Mouse (Mus musculus): ENCODE measurements at regions not wholly inside any gene's neighbourhood (a gene's known extent, or its start where the extent isn't known, plus 50 kb on each side); places are given as distances from the start of the nearest gene placed in this dataset.

- TF ChIP-seq POLR2A (IDR thresholded peaks at IDR 0.05; ENCODE audit: extremely low read depth, insufficient read depth, low read length), result no peak
- TF ChIP-seq CTCF (IDR thresholded peaks at IDR 0.05; ENCODE audit: extremely low read depth, insufficient read depth, low read length), result no peak
- no peaks in the 10 kb centered on the region for H3K4me1 ChIP-seq (ENCODE audit: control insufficient read depth, insufficient read depth, low read length)
- H3K27ac ChIP-seq (ENCODE audit: insufficient read depth, low read length), result no peak overlapping the region
- H3K4me3 ChIP-seq (ENCODE audit: insufficient read depth, low read length), result no peak overlapping the region
Observed at GRCm38 (mm10) chr12:59530521-59530920, 311.0 kb upstream of the Fbxo33 start.

GRCm38 (mm10) chr12:59523368-59523767 lies 303.8 kb upstream of the Fbxo33 start:
- TF ChIP-seq POLR2A (IDR thresholded peaks at IDR 0.05; ENCODE audit: extremely low read depth, insufficient read depth, low read length) (no peak), CTCF (IDR thresholded peaks at IDR 0.05; ENCODE audit: extremely low read depth, insufficient read depth, low read length) (no peak)
- Histone ChIP-seq H3K4me1 (ENCODE audit: control insufficient read depth, insufficient read depth, low read length) (peaks cover 1% of the 10 kb centered on the region; the same call in 1 of the 2 replicates), H3K27ac (ENCODE audit: insufficient read depth, low read length) (no peak overlapping the region), H3K4me3 (ENCODE audit: insufficient read depth, low read length) (no peak overlapping the region)

- H3K4me1 ChIP-seq (ENCODE audit: control insufficient read depth, insufficient read depth, low read length), result peaks cover 1% of the 10 kb centered on the region; the same call in 1 of the 2 replicates
- no peak for TF ChIP-seq POLR2A (IDR thresholded peaks at IDR 0.05; ENCODE audit: extremely low read depth, insufficient read depth, low read length)
- no peak for TF ChIP-seq CTCF (IDR thresholded peaks at IDR 0.05; ENCODE audit: extremely low read depth, insufficient read depth, low read length)
- H3K4me3 ChIP-seq (ENCODE audit: insufficient read depth, low read length), result no peak overlapping the region
- peak overlapping the region; percentile 53; the same call in 1 of the 2 replicates for H3K27ac ChIP-seq (ENCODE audit: insufficient read depth, low read length)
Observed at GRCm38 (mm10) chr12:59521946-59522345, 302.4 kb upstream of the Fbxo33 start.

GRCm38 (mm10) chr12:59509857-59510256 lies 290.3 kb upstream of the Fbxo33 start:
- TF ChIP-seq CTCF (IDR thresholded peaks at IDR 0.05; ENCODE audit: extremely low read depth, insufficient read depth, low read length) (peak; percentile 29; the same call in 1 of the 2 replicates), POLR2A (IDR thresholded peaks at IDR 0.05; ENCODE audit: extremely low read depth, insufficient read depth, low read length) (no peak)
- Histone ChIP-seq H3K27ac (ENCODE audit: insufficient read depth, low read length) (no peak overlapping the region), H3K4me3 (ENCODE audit: insufficient read depth, low read length) (no peak overlapping the region), H3K4me1 (ENCODE audit: control insufficient read depth, insufficient read depth, low read length) (no peaks in the 10 kb centered on the region)

DNA sequence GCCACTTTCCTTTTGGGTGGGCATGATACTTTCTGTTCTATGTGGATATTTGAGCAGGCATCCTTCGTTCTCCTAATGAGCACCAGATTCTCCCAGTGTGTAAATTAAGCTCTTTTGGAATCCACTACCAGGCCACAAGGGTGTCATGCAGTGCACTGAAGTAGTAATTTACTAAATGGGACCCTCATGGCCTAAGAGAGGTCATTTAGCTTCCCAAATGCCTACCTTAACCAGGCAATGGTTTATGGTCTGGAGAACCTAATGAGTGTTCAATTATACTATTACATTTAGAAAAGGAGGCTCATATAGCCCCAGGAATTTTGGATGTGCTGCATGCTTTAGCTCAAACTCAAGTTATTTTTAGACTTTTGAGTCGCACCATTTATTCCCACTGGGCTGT lies 289.6 kb upstream of the Fbxo33 start:
- Histone ChIP-seq H3K4me3 (ENCODE audit: insufficient read depth, low read length) (no peak overlapping the region), H3K4me1 (ENCODE audit: control insufficient read depth, insufficient read depth, low read length) (no peaks in the 10 kb centered on the region), H3K27ac (ENCODE audit: insufficient read depth, low read length) (no peak overlapping the region)
- TF ChIP-seq POLR2A (IDR thresholded peaks at IDR 0.05; ENCODE audit: extremely low read depth, insufficient read depth, low read length) (no peak), CTCF (IDR thresholded peaks at IDR 0.05; ENCODE audit: extremely low read depth, insufficient read depth, low read length) (no peak)

GRCm38 (mm10) chr12:59507431-59507830 lies 287.9 kb upstream of the Fbxo33 start:
- TF ChIP-seq CTCF (IDR thresholded peaks at IDR 0.05; ENCODE audit: extremely low read depth, insufficient read depth, low read length) (no peak), POLR2A (IDR thresholded peaks at IDR 0.05; ENCODE audit: extremely low read depth, insufficient read depth, low read length) (no peak)
- Histone ChIP-seq H3K4me3 (ENCODE audit: insufficient read depth, low read length) (no peak overlapping the region), H3K27ac (ENCODE audit: insufficient read depth, low read length) (no peak overlapping the region), H3K4me1 (ENCODE audit: control insufficient read depth, insufficient read depth, low read length) (no peaks in the 10 kb centered on the region)

- Histone ChIP-seq H3K4me3 (ENCODE audit: insufficient read depth, low read length) (no peak overlapping the region), H3K4me1 (ENCODE audit: control insufficient read depth, insufficient read depth, low read length) (no peaks in the 10 kb centered on the region), H3K27ac (ENCODE audit: insufficient read depth, low read length) (no peak overlapping the region)
- no peak for TF ChIP-seq POLR2A (IDR thresholded peaks at IDR 0.05; ENCODE audit: extremely low read depth, insufficient read depth, low read length)
- TF ChIP-seq CTCF (IDR thresholded peaks at IDR 0.05; ENCODE audit: extremely low read depth, insufficient read depth, low read length), result no peak
Observed at GRCm38 (mm10) chr12:59497434-59497833, 277.9 kb upstream of the Fbxo33 start.

GRCm38 (mm10) chr12:59488019-59488418 lies 268.5 kb upstream of the Fbxo33 start:
- Histone ChIP-seq H3K4me1 (ENCODE audit: control insufficient read depth, insufficient read depth, low read length) (no peaks in the 10 kb centered on the region), H3K4me3 (ENCODE audit: insufficient read depth, low read length) (no peak overlapping the region), H3K27ac (ENCODE audit: insufficient read depth, low read length) (no peak overlapping the region)
- TF ChIP-seq POLR2A (IDR thresholded peaks at IDR 0.05; ENCODE audit: extremely low read depth, insufficient read depth, low read length) (no peak), CTCF (IDR thresholded peaks at IDR 0.05; ENCODE audit: extremely low read depth, insufficient read depth, low read length) (no peak)

DNA sequence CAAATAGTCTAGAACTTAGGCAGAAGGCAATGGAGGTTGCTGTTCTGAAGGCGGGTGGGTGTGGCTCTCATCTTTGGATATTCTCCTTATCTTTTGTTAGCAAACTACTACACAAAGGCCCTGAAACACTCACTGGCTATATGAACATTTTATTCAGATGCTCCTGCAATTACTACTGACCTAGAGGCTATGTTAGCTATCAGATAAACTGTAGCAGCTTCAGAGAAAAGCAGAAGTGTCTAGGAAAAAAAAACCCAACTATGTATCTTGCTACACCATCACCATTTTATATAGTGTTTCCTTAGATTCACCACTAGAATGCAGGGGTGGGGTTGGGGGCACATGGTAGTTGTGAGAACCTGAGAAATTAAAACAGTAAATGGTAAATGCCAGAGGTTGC lies 268.0 kb upstream of the Fbxo33 start:
- Histone ChIP-seq H3K4me1 (ENCODE audit: control insufficient read depth, insufficient read depth, low read length) (no peaks in the 10 kb centered on the region), H3K4me3 (ENCODE audit: insufficient read depth, low read length) (no peak overlapping the region), H3K27ac (ENCODE audit: insufficient read depth, low read length) (no peak overlapping the region)
- no peak for TF ChIP-seq POLR2A (IDR thresholded peaks at IDR 0.05; ENCODE audit: extremely low read depth, insufficient read depth, low read length)

DNA sequence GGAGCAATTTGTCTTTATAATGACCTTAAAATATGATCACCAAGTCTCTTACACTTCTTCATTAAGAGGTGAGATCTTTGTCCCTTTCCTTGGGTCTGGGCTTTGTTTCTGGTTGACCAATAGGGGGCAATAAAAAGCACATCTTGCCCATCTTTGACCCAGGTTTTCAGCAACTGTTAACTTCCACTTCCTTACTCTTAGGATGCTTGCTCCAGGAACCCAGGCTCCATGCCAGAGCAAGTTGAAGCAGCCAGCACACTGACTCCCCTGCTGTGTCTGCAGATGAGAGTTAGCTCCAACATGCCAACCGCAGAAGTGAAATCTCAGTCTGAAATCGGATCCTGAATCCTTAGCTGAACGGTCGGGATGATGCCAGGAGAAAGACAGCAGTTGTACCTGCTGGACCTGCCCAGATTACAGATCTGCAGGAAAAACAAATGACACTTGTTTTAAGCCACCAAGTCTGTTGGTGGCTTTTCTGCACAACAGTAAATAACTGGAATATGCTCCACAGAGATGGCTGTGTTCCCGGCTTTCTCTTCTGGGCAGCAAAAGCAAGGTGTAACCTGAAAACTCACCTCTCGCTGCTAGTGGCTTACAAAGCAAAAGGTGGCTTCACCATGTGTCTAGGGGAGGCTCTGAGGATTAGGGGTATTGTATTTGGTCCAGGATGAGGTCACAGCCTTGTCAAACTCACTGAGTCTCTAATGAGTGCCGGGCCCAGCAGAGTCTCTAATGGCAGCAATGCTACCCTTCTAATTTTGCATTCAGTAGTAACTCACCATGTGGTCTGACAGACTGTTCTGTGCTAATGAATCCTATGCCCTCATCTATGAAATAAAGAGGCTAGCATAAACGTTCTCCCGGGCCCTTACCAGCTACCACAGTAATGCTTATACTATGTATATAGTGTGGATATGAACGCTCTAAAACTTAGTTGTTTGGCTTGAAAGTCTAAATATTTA lies 241.8 kb upstream of the Fbxo33 start:
- Histone ChIP-seq H3K4me3 (ENCODE audit: insufficient read depth, low read length) (no peak overlapping the region), H3K4me1 (ENCODE audit: control insufficient read depth, insufficient read depth, low read length) (no peaks in the 10 kb centered on the region), H3K27ac (ENCODE audit: insufficient read depth, low read length) (no peak overlapping the region)
- TF ChIP-seq POLR2A (IDR thresholded peaks at IDR 0.05; ENCODE audit: extremely low read depth, insufficient read depth, low read length) (no peak), CTCF (IDR thresholded peaks at IDR 0.05; ENCODE audit: extremely low read depth, insufficient read depth, low read length) (peak; percentile 13; the same call in 1 of the 2 replicates)
